Mouse (Mus musculus) forebrain, embryonic 15.5 days (tissue): ENCODE measurements at regions not wholly inside any gene's neighbourhood (a gene's known extent, or its start where the extent isn't known, plus 50 kb on each side); places are given as distances from the start of the nearest gene placed in this dataset.

Experiments used
- ATAC-seq: fragments of 200-750 bp; cut with Nextera tagmentation; replicated peaks from 2 replicates; pipeline ENCODE4 v1.8.0; 2017; ENCODE audit warnings: mild to moderate bottlenecking, moderate TSS enrichment, moderate library complexity
- H3K27ac ChIP-seq: fragments of 300-500 bp; sonication (generic); replicated peaks from 2 replicates; pipeline ENCODE4 v1.5.1; 2015; ENCODE audit warnings: mild to moderate bottlenecking, inconsistent platforms
- H3K27me3 ChIP-seq: fragments of 300-500 bp; sonication (generic); 2 replicates; pipeline ENCODE4 v1.6.1; 2015; ENCODE audit warnings: inconsistent platforms
- H3K36me3 ChIP-seq: fragments of 300-500 bp; sonication (generic); 2 replicates; pipeline ENCODE4 v1.6.1; 2015; ENCODE audit warnings: mild to moderate bottlenecking, inconsistent platforms
- H3K4me1 ChIP-seq: fragments of 300-500 bp; sonication (generic); 2 replicates; pipeline ENCODE4 v1.6.1; 2015; ENCODE audit warnings: inconsistent platforms
- H3K4me2 ChIP-seq: fragments of 300-500 bp; sonication (generic); replicated peaks from 2 replicates; pipeline ENCODE4 v1.6.1; 2015; ENCODE audit warnings: mild to moderate bottlenecking, inconsistent platforms
- H3K4me3 ChIP-seq: fragments of 300-500 bp; sonication (generic); 2 replicates; pipeline ENCODE4 v1.5.1; 2015; ENCODE audit warnings: mild to moderate bottlenecking, inconsistent platforms
- H3K9ac ChIP-seq: fragments of 300-500 bp; sonication (generic); replicated peaks from 2 replicates; pipeline ENCODE4 v1.6.1; 2015; ENCODE audit warnings: mild to moderate bottlenecking, inconsistent platforms
- H3K9me3 ChIP-seq: fragments of 300-500 bp; sonication (generic); 2 replicates; pipeline ENCODE4 v1.6.1; 2016; ENCODE audit warnings: inconsistent platforms
- WGBS: fragments of 180-500 bp; shearing (Covaris S2); methylation state at CpG from one replicate; pipeline ENCODE4 v1.1.7; 2015; ENCODE audit warnings: mixed read lengths; 5-methylcytosine and 5-hydroxymethylcytosine counted together

- Histone ChIP-seq H3K9me3 (no peaks in the 10 kb centered on the region), H3K4me2 (no peak overlapping the region), H3K36me3 (no peaks in the 10 kb centered on the region), H3K27me3 (no peaks in the 10 kb centered on the region), H3K9ac (no peak overlapping the region), H3K4me3 (no peak overlapping the region), H3K4me1 (no peaks in the 10 kb centered on the region), H3K27ac (no peak overlapping the region)
- ATAC-seq, result no peak
- WGBS, result 94% methylated on average over 6 of the region's 6 CpGs
Observed at GRCm38 (mm10) chr4:39717477-39717876, 267.4 kb downstream of the 1700009N14Rik start.

- Histone ChIP-seq H3K36me3 (no peaks in the 10 kb centered on the region), H3K27me3 (no peaks in the 10 kb centered on the region), H3K4me1 (no peaks in the 10 kb centered on the region), H3K9me3 (no peaks in the 10 kb centered on the region), H3K9ac (no peak overlapping the region), H3K4me2 (no peak overlapping the region), H3K27ac (no peak overlapping the region), H3K4me3 (no peak overlapping the region)
- ATAC-seq, result no peak
- 76% methylated on average over 7 of the region's 7 CpGs for WGBS
Observed at GRCm38 (mm10) chr4:39718691-39719090, 268.6 kb downstream of the 1700009N14Rik start.

- Histone ChIP-seq H3K4me3 (no peak overlapping the region), H3K9me3 (no peaks in the 10 kb centered on the region), H3K4me2 (no peak overlapping the region), H3K36me3 (no peaks in the 10 kb centered on the region), H3K27me3 (no peaks in the 10 kb centered on the region), H3K27ac (no peak overlapping the region), H3K4me1 (no peaks in the 10 kb centered on the region), H3K9ac (no peak overlapping the region)
- 84% methylated on average over 4 of the region's 4 CpGs for WGBS
- no peak for ATAC-seq
Observed at GRCm38 (mm10) chr4:39719951-39720350, 269.9 kb downstream of the 1700009N14Rik start.

GRCm38 (mm10) chr4:39721524-39721923 is 271.4 kb downstream of the 1700009N14Rik start:
- Histone ChIP-seq H3K36me3 (no peaks in the 10 kb centered on the region), H3K4me3 (no peak overlapping the region), H3K27ac (no peak overlapping the region), H3K4me1 (no peaks in the 10 kb centered on the region), H3K9me3 (no peaks in the 10 kb centered on the region), H3K27me3 (no peaks in the 10 kb centered on the region), H3K4me2 (no peak overlapping the region), H3K9ac (no peak overlapping the region)
- WGBS, result 74% methylated on average over 7 of the region's 7 CpGs
- ATAC-seq, result no peak

- no peaks in the 10 kb centered on the region for H3K4me1 ChIP-seq
- no peak overlapping the region for H3K4me2 ChIP-seq
- H3K36me3 ChIP-seq, result no peaks in the 10 kb centered on the region
- no peak overlapping the region for H3K27ac ChIP-seq
- 71% methylated on average over 2 of the region's 2 CpGs for WGBS
- H3K9ac ChIP-seq, result no peak overlapping the region
- H3K27me3 ChIP-seq, result no peaks in the 10 kb centered on the region
- no peak for ATAC-seq
- H3K4me3 ChIP-seq, result no peak overlapping the region
- no peaks in the 10 kb centered on the region for H3K9me3 ChIP-seq
Observed at GRCm38 (mm10) chr4:39765586-39765985, 315.5 kb downstream of the 1700009N14Rik start.

- Histone ChIP-seq H3K4me2 (no peak overlapping the region), H3K9ac (no peak overlapping the region), H3K36me3 (no peaks in the 10 kb centered on the region), H3K27me3 (no peaks in the 10 kb centered on the region), H3K9me3 (no peaks in the 10 kb centered on the region), H3K4me1 (no peaks in the 10 kb centered on the region), H3K27ac (no peak overlapping the region), H3K4me3 (no peak overlapping the region)
- ATAC-seq, result no peak
- 85% methylated on average over 5 of the region's 5 CpGs for WGBS
Observed at GRCm38 (mm10) chr4:39791096-39791495, 341.0 kb downstream of the 1700009N14Rik start.

GRCm38 (mm10) chr4:39809950-39810349 is 332.9 kb upstream of the Aco1 start:
- WGBS, result 70% methylated on average over 3 of the region's 3 CpGs
- H3K4me3 ChIP-seq, result no peak overlapping the region
- H3K27me3 ChIP-seq, result no peaks in the 10 kb centered on the region
- no peaks in the 10 kb centered on the region for H3K36me3 ChIP-seq
- H3K9me3 ChIP-seq, result no peaks in the 10 kb centered on the region
- no peak overlapping the region for H3K27ac ChIP-seq
- ATAC-seq, result 0 out of 2 replicates have a peak, but pooled peaks have one; percentile 23
- H3K4me1 ChIP-seq, result no peaks in the 10 kb centered on the region
- H3K9ac ChIP-seq, result no peak overlapping the region
- H3K4me2 ChIP-seq, result no peak overlapping the region

- ATAC-seq, result no peak
- Histone ChIP-seq H3K9me3 (no peaks in the 10 kb centered on the region), H3K4me1 (no peaks in the 10 kb centered on the region), H3K36me3 (no peaks in the 10 kb centered on the region), H3K27me3 (no peaks in the 10 kb centered on the region), H3K4me3 (no peak overlapping the region), H3K4me2 (no peak overlapping the region), H3K27ac (no peak overlapping the region), H3K9ac (no peak overlapping the region)
- WGBS, result 71% methylated on average over 4 of the region's 4 CpGs
Observed at GRCm38 (mm10) chr4:39812766-39813165, 330.1 kb upstream of the Aco1 start.

GRCm38 (mm10) chr4:39815620-39816019 is 327.3 kb upstream of the Aco1 start:
- no peaks in the 10 kb centered on the region for H3K9me3 ChIP-seq
- ATAC-seq, result peak; percentile 48; the same call in 1 of the 2 replicates
- H3K27me3 ChIP-seq, result no peaks in the 10 kb centered on the region

GRCm38 (mm10) chr4:39817675-39818074 is 325.2 kb upstream of the Aco1 start:
- Histone ChIP-seq H3K9me3 (no peaks in the 10 kb centered on the region), H3K27me3 (no peaks in the 10 kb centered on the region), H3K9ac (no peak overlapping the region), H3K4me1 (no peaks in the 10 kb centered on the region), H3K36me3 (no peaks in the 10 kb centered on the region), H3K4me3 (no peak overlapping the region), H3K27ac (no peak overlapping the region), H3K4me2 (no peak overlapping the region)
- no peak for ATAC-seq
- 76% methylated on average over 4 of the region's 4 CpGs for whole genome bisulfite sequencing

More at GRCm38 (mm10) chr4:39815620-39816019, 327.3 kb upstream of the Aco1 start:
- Histone ChIP-seq H3K9ac (no peak overlapping the region), H3K4me3 (no peak overlapping the region), H3K4me1 (no peaks in the 10 kb centered on the region), H3K27ac (no peak overlapping the region), H3K4me2 (no peak overlapping the region), H3K36me3 (no peaks in the 10 kb centered on the region)

- 97% methylated on average over 1 of the region's 1 CpGs for WGBS
Observed at GRCm38 (mm10) chr4:39833634-39834033, 309.2 kb upstream of the Aco1 start.

More at GRCm38 (mm10) chr4:39833634-39834033, 309.2 kb upstream of the Aco1 start:
- Histone ChIP-seq H3K4me3 (no peak overlapping the region), H3K4me2 (no peak overlapping the region), H3K4me1 (no peaks in the 10 kb centered on the region), H3K36me3 (no peaks in the 10 kb centered on the region), H3K27ac (no peak overlapping the region), H3K27me3 (no peaks in the 10 kb centered on the region), H3K9ac (no peak overlapping the region), H3K9me3 (no peaks in the 10 kb centered on the region)
- no peak for ATAC-seq
